Mouse (Mus musculus): ENCODE measurements around the gene Foxp1. TPM values are rescaled to one million over a fixed set of nuclear protein-coding genes. Genes with fewer than 3 reads are reported as not detected.

Gene Foxp1
- total and polyA plus RNA-seq, 3 experiments: 16.1 to 42.0 TPM; not detected in 1

DNA sequence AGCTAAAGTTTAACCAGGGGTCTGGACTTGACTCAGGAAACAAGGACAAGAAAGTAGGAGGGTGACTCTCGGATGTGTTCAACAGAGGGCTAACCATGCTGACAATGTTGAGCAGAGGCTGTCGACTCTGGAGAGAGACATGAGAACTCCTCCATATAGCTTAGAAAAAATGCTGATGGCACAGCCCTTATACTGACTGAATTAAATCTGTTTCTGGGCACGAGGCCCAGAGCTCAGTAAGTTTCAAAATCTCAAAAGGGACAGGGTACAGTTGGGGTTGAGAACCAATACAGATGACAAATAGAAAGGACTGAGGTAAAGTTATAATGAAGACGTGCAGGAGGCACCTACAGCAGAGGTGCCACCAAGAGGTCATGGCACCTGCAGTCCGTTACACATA lies 241.9 kb downstream of the Foxp1 start:
- TF ChIP-seq GABPA (IDR thresholded peaks at IDR 0.05; ENCODE audit: low read depth, low read length) (no peak), HCFC1 (IDR thresholded peaks at IDR 0.05; ENCODE audit: low read depth, low read length) (no peak), MYB (IDR thresholded peaks at IDR 0.05; ENCODE audit: low read depth, low read length) (no peak), USF1 (IDR thresholded peaks at IDR 0.05; ENCODE audit: low read depth, low read length) (no peak), MAZ (IDR thresholded peaks at IDR 0.05; ENCODE audit: low read depth, low read length) (no peak), TBP (IDR thresholded peaks at IDR 0.05; ENCODE audit: low read depth, low read length) (no peak), SIN3A (IDR thresholded peaks at IDR 0.05; ENCODE audit: low read length) (no peak)
- Histone ChIP-seq H3K27ac (ENCODE audit: control insufficient read depth, low read depth, low read length) (no peak overlapping the region), H3K79me2 (ENCODE audit: control insufficient read depth, insufficient read depth, low read length, poor library complexity) (no peaks in the 10 kb centered on the region), H3K27me3 (ENCODE audit: control insufficient read depth in 1 of 2, insufficient read depth in 2 of 2, low read length in 2 of 2) (no peaks in the 10 kb centered on the region), H3K9me3 (replicated peaks; ENCODE audit: insufficient read depth, low read length) (no peaks in the 10 kb centered on the region), H3K4me3 (ENCODE audit: control insufficient read depth in 1 of 2, insufficient read depth in 1 of 2, low read depth in 2 of 2, low read length in 2 of 2) (no peak overlapping the region), H3K36me3 (ENCODE audit: control insufficient read depth in 1 of 2, insufficient read depth in 2 of 2, low read length in 2 of 2) (peaks cover 0 to 15% of the 10 kb centered on the region in 2 experiments; a peak in 2 of 4 replicates), H3K9ac (ENCODE audit: control insufficient read depth, low read depth, low read length, poor library complexity, severe bottlenecking) (no peak overlapping the region), H3K4me1 (ENCODE audit: control insufficient read depth in 1 of 2, insufficient read depth in 2 of 2, low read length in 2 of 2) (peaks cover 7 to 20% of the 10 kb centered on the region in 2 experiments)
- no peak for DNase-seq (ENCODE audit: low read depth, low spot score)

DNA sequence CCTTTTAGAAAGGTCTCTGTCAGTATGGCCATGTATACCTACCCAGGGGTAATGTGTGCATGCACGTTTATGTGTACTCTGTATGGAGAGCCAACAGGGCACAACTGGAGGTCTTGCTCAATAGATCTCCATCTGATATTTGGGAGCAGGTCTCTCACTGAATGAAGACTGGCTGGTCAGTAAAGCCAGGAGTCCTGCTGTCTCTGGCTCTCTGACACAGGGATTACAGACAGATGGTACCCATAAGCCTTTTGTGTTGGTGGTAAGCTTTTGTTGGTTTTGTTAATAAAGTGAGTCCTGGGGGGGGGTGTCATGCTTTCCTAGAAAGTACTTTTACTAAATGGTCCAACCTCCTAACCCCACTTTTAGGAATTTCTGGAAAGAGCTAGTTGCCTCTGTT lies 245.3 kb downstream of the Foxp1 start:
- Histone ChIP-seq H3K4me1 (ENCODE audit: control insufficient read depth in 1 of 2, insufficient read depth in 2 of 2, low read length in 2 of 2) (no peaks in the 10 kb centered on the region), H3K9ac (ENCODE audit: control insufficient read depth, low read depth, low read length, poor library complexity, severe bottlenecking) (no peak overlapping the region), H3K4me3 (ENCODE audit: control insufficient read depth in 1 of 2, insufficient read depth in 1 of 2, low read depth in 2 of 2, low read length in 2 of 2) (no peak overlapping the region), H3K27me3 (ENCODE audit: control insufficient read depth in 1 of 2, insufficient read depth in 2 of 2, low read length in 2 of 2) (no peaks in the 10 kb centered on the region), H3K27ac (ENCODE audit: control insufficient read depth, low read depth, low read length) (no peak overlapping the region), H3K79me2 (ENCODE audit: control insufficient read depth, insufficient read depth, low read length, poor library complexity) (no peaks in the 10 kb centered on the region), H3K9me3 (replicated peaks; ENCODE audit: insufficient read depth, low read length) (no peaks in the 10 kb centered on the region), H3K36me3 (ENCODE audit: control insufficient read depth in 1 of 2, insufficient read depth in 2 of 2, low read length in 2 of 2) (no peaks in the 10 kb centered on the region)
- TF ChIP-seq CHD2 (IDR thresholded peaks at IDR 0.05; ENCODE audit: low read length) (no peak), ZNF384 (IDR thresholded peaks at IDR 0.05; ENCODE audit: low read depth, low read length) (no peak), KAT2A (conservative IDR thresholded peaks at IDR 0.05; ENCODE audit: low read depth, low read length) (no peak), ZKSCAN1 (IDR thresholded peaks at IDR 0.05; ENCODE audit: low read depth, low read length) (no peak), TCF12 (IDR thresholded peaks at IDR 0.05; ENCODE audit: low read depth, low read length) (no peak), MYB (IDR thresholded peaks at IDR 0.05; ENCODE audit: low read depth, low read length) (no peak), TBP (IDR thresholded peaks at IDR 0.05; ENCODE audit: low read depth, low read length) (no peak), RCOR1 (IDR thresholded peaks at IDR 0.05; ENCODE audit: low read depth, low read length) (no peak)
- DNase-seq (ENCODE audit: low read depth, low spot score): no peak

DNA sequence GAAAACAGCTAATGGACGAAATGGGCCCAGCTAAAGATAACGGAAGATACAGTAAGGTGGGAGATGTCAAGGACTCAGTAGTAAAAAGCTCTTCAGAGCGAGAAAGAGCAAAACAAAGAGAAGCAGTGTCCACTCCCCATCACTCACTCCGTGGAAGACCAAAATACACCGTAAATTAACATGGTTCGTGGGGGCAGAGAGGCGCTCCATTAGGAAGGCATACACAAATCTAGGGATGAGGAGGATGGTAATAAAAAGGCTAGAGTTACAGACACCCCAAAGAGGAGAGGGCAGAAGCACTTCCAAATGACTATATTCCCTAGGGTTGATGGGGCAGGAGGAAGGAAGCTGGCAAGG lies 246.2 kb downstream of the Foxp1 start:
- Histone ChIP-seq H3K27ac (ENCODE audit: control insufficient read depth, low read depth, low read length) (no peak overlapping the region), H3K36me3 (ENCODE audit: control insufficient read depth in 1 of 2, insufficient read depth in 2 of 2, low read length in 2 of 2) (no peaks in the 10 kb centered on the region), H3K79me2 (ENCODE audit: control insufficient read depth, insufficient read depth, low read length, poor library complexity) (no peaks in the 10 kb centered on the region), H3K4me1 (ENCODE audit: control insufficient read depth in 1 of 2, insufficient read depth in 2 of 2, low read length in 2 of 2) (no peaks in the 10 kb centered on the region), H3K9ac (ENCODE audit: control insufficient read depth, low read depth, low read length, poor library complexity, severe bottlenecking) (no peak overlapping the region), H3K9me3 (replicated peaks; ENCODE audit: insufficient read depth, low read length) (no peaks in the 10 kb centered on the region), H3K4me3 (ENCODE audit: control insufficient read depth in 1 of 2, insufficient read depth in 1 of 2, low read depth in 2 of 2, low read length in 2 of 2) (no peak overlapping the region), H3K27me3 (ENCODE audit: control insufficient read depth in 1 of 2, insufficient read depth in 2 of 2, low read length in 2 of 2) (no peaks in the 10 kb centered on the region)
- no peak for TF ChIP-seq SMC3 (IDR thresholded peaks at IDR 0.05; ENCODE audit: low read depth, low read length)
- no peak for TF ChIP-seq ETS1 (IDR thresholded peaks at IDR 0.05; ENCODE audit: low read depth, low read length)
- no peak for TF ChIP-seq E2F4 (IDR thresholded peaks at IDR 0.05; ENCODE audit: borderline replicate concordance, low read depth, low read length)
- no peak for TF ChIP-seq GABPA (IDR thresholded peaks at IDR 0.05; ENCODE audit: low read depth, low read length)
- no peak for TF ChIP-seq CHD2 (IDR thresholded peaks at IDR 0.05; ENCODE audit: low read length)
- TF ChIP-seq ELF1 (IDR thresholded peaks at IDR 0.05; ENCODE audit: low read depth, low read length): no peak
- no peak for TF ChIP-seq MEF2A (IDR thresholded peaks at IDR 0.05; ENCODE audit: extremely low read depth, insufficient replicate concordance, low read depth, low read length, poor library complexity, severe bottlenecking)
- TF ChIP-seq POLR2AphosphoS5 (IDR thresholded peaks at IDR 0.05; ENCODE audit: borderline replicate concordance, low read depth, low read length): no peak
- TF ChIP-seq TBP (IDR thresholded peaks at IDR 0.05; ENCODE audit: low read depth, low read length): no peak
- no peak for TF ChIP-seq JUND (IDR thresholded peaks at IDR 0.05; ENCODE audit: low read depth, low read length)
- TF ChIP-seq MAZ (IDR thresholded peaks at IDR 0.05; ENCODE audit: low read depth, low read length): no peak
- no peak for TF ChIP-seq MAFK (IDR thresholded peaks at IDR 0.05; ENCODE audit: borderline replicate concordance, low read depth, low read length)
- TF ChIP-seq POLR2AphosphoS2 (IDR thresholded peaks at IDR 0.05; ENCODE audit: low read length): no peak
- TF ChIP-seq RCOR1 (IDR thresholded peaks at IDR 0.05; ENCODE audit: low read depth, low read length): no peak
- no peak for TF ChIP-seq NRF1 (IDR thresholded peaks at IDR 0.05; ENCODE audit: insufficient read depth, low read depth, low read length, poor library complexity, severe bottlenecking)
- TF ChIP-seq ZC3H11A (IDR thresholded peaks at IDR 0.05; ENCODE audit: low read depth, low read length): no peak
- no peak for TF ChIP-seq CTCF (IDR thresholded peaks at IDR 0.05 in 2 of 3, conservative IDR thresholded peaks at IDR 0.05 in 1 of 3; ENCODE audit: control insufficient read depth in 1 of 3, insufficient read depth in 1 of 3, low read depth in 2 of 3, low read length in 3 of 3, poor library complexity in 1 of 3, severe bottlenecking in 1 of 3)
- TF ChIP-seq UBTF (IDR thresholded peaks at IDR 0.05; ENCODE audit: borderline replicate concordance, insufficient read depth, low read depth, low read length): no peak
- no peak for DNase-seq (ENCODE audit: low read depth, low spot score)

All from MEL (cell line).